Mouse (Mus musculus): ENCODE data around the gene Nr2f2.

The Nr2f2 gene

GRCm38 (mm10) chr7:70365401-70365811, 1.1 kb downstream of the Nr2f2 start:
- peak; percentile 62 for DNase-seq (ENCODE audit: low spot score)

GRCm38 (mm10) chr7:70364798-70365197, 1.7 kb downstream of the Nr2f2 start:
- peak; percentile 81 for DNase-seq (ENCODE audit: low spot score)

GRCm38 (mm10) chr7:70363351-70363750, 3.2 kb downstream of the Nr2f2 start:
- DNase-seq (ENCODE audit: low spot score) = no peak

DNA sequence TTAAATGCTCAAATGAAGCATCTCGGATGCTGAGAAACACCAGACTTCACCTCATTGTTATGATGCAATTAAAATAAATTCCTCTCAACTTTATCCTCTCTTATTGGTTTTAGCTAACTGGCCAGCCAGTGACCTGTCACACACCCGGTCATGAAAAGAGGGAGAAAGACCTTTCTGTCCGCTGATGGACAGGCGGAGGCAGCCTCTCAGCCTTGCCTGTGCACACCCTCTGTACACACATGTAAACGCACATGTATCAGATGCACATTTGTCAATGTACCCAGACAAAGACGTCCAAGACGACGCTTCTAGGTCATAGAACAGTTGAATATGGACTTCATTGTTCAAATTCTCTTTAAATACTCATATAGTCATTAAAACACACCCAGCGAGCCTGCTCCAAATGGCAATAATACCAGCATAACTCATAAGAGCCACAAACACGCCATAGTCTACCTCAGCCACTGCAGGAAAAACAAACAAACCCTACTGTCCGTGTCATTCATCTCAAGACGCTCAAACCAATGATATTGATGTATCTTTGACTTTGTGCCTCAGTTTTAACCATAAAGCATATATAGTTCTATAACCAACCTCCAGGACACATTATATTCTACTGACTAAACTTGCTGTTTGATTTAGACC, 3.9 kb downstream of the Nr2f2 start:
- no peak for DNase-seq (ENCODE audit: low spot score)

DNA sequence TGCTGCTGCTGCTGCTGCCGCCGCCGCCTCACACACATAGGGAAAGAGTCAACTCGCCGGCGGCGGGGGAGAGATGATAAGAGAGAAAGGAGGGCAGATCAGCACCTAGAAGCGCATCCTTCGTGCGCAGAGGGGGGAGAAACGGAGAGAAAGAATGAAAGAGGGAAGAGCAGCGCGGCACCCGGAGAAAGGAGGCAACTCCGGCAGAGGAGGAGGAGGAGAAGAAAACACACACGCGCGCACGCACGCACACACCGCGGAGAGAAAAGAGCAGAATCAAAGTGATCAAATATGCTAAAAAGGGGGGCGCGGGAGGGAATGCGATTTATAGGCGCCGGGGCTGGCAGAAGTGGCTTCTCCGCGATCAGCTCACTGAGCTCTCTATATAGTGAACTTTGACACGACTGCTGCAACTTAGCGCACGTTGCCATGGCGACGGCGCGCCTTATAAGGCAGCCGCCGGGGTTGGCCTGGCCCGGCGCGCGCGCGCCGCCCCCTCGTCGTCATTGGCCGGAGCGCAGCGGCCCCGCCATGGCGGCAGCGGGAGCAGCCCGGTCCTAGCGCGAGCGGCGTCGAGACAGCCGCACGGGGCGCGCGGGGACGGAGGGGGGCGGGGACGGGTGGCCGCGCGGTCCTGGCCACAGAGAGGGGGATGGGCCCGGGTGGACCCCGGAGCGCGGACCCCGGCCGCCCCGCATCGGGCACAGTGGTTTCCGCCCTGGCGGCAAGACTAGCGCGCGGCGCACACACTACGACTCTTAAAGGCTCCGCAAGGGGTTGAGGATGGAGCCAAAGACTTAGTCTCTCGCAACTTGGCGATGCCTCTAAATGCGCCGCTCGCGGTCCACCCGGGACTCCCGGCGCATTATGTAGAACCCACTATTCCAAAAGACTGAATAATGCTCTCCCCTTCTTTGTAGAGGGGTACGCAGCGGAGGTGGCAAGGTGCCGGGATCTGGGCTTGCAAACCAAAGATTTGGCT, 4.9 kb downstream of the Nr2f2 start:
- DNase-seq (ENCODE audit: low spot score) = peak; percentile 93

DNA sequence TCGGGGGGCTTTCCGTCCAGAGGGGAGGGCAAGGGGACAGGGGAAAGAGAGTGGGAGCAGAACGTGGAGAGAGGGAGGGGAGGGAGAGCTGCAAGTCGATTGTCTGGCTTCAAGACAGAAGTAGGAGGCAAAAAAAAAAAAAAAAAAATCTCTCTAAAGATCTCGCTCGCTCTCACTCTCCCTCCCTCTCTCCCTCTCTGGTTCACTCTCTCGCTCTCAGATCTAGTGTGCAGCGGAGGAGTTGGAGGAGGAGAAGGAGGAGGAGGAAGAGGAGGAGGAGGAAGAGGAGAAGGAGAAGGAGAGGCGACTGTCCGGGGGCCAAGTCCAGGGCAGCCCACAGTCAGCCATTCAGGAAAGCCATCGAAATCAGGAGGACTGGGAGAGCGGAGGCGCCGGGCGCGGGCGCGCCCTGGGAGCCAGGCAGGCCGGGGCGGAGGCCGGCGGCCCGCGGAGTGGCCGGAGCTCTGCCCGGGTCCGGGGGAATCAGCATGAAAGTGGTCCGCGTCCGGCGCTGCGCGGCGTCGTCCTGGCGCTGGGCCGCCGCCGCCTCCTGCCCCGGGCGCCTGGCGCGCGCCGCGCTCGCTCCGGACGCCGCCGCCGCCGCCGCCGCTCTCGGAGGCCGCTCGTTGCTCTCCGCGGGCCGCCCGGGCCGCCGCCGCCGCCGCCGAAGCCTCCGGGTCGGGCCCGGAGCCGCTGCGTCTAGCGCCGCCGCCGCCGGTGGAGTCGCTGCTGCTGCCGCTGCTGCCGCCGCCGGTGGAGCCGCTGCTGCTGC, 5.7 kb downstream of the Nr2f2 start:
- DNase-seq (ENCODE audit: low spot score) = peak; percentile 77

DNA sequence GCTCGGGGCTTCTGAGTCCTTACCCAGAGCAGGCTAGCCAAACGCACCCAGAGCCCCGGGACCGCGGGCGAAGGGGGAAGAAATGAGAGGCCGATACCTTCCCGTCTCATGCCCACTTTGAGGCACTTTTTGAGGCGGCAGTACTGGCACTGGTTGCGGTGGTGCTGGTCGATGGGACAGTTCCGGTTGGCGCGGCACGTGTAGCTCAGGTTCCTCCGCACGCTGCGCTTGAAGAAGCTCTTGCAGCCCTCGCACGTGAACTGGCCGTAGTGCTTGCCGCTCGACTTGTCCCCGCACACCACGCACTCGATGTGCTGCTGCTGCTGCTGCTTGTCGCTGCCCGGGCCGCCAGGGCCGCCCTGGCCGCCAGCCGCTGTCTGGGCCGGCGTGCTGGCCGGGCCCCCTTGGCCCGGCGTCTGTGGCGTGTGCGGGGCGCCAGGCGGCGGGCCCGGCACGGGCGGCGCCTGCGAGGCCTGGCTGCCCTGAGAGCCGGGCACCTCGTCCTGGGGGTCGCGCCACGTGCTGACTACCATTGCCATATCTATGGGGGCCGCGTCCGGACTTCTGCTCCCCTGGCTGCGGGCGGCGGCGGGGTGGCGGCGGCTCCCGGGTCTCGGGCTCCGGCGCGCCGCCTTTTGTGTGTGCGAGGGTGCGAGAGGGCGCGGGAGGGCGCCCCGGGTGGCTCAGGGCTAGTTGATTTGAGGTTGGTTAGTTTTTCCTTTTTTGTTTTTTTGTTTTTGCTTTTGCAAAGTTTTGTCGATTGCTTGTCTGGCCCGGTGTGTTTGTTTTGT, 6.5 kb downstream of the Nr2f2 start:
- DNase-seq (ENCODE audit: low spot score) = peak; percentile 61

GRCm38 (mm10) chr7:70358848-70359591, 7.5 kb downstream of the Nr2f2 start:
- DNase-seq (ENCODE audit: low spot score) = peak; percentile 77

DNA sequence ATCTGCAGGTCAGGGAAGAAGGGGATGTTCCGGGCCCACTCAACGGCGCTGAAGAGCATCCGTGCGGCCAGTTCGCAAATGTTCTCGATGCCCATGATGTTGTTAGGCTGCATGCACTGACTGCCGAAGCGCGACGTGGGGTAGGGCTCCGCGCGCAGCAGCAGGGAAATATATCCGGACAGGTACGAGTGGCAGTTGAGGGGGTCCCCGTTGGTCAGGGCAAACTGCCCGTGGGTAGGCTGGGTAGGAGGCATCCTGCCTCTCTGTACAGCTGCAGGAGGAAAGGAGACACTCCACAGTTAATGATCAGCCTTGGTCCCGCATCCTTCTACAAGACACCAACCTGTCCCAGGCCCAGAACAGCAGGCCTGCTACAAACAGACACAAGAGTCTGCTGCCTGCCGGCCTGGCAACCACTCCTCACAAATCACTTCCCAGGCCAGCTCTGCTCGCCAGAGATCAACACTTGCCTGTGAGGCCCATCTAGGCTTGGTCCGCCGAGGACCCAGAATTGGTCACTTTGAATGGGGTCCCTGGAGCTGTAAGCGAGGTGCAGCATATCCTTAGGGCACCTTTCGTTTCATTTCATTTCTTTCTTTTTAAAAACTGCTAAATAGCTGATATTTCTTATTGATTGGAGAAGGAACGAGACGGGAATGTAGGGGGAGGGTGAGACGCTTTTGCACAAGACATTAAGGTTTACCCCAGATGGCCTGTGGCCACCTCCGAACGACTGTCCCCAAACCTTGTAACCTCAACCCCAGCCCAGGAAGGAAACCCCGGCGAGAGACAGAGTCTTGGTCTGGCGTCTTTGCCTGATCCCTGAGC, 8.3 kb downstream of the Nr2f2 start:
- DNase-seq (ENCODE audit: low spot score) = peak; percentile 72

- DNase-seq (ENCODE audit: low spot score) = peak; percentile 23
Measured at GRCm38 (mm10) chr7:70357516-70358019, 9.0 kb downstream of the Nr2f2 start.

- peak; percentile 65 for DNase-seq (ENCODE audit: low spot score)
Measured at GRCm38 (mm10) chr7:70356691-70357515, 9.6 kb downstream of the Nr2f2 start.

DNA sequence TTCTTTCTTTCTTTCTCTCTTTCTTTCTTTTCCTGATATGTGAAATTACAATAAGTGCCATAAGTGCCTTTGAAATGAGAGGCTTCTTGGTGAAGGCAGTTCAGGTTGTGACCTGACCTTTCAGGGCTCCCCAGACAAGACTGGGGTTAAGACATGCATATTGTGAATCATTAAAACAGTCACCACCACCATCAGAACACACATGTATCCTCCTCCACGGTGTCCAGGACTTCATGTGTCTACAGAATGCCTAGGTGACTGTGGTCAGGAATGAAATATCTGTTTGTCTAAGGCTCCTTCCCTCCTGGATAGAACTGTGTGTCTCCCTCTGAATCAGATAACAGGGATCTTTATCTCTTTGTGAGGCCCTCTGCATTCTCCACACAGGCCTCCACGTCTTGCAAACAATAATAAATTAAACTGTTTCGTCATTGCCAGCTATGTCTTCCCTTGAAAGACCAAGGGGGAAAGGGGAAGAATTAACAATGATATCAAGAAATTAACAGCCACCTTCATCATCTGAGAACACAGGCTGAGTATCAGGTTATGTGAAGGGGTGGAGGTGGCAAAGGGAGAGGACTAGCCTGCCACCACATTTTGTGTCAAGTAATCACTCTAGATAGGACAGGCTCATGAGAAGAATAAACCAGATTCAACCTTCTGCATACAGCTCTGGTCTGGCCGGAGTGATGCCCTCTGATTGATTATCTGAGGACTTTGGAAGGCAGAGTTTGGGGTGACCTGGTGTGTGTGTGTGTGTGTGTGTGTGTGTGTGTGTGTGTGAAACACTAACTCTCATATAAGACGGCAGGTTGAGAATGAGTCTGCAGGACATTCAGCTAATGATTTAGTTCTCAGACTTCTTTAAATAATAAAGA, 10.6 kb downstream of the Nr2f2 start:
- peak; percentile 26 for DNase-seq (ENCODE audit: low spot score)

DNA sequence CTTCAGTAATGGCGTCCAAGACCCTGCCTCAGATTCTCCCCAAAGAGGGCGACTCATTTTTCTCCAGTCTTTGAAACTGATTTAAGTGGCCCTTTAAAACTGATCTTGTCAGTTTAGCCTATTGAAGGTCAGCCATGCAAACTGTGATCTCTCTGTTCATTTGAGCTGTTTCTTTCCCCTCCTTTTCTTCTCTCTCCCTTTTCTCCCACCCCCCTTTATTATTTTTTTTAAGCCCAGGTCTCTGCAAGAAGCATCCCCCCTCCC, 11.2 kb downstream of the Nr2f2 start:
- DNase-seq (ENCODE audit: low spot score) = no peak

GRCm38 (mm10) chr7:70354606-70355356, 11.8 kb downstream of the Nr2f2 start:
- DNase-seq (ENCODE audit: low spot score) = no peak

- no peak for DNase-seq (ENCODE audit: low spot score)
Measured at GRCm38 (mm10) chr7:70353151-70353550, 13.4 kb downstream of the Nr2f2 start.

- DNase-seq (ENCODE audit: low spot score) = peak; percentile 28
Measured at GRCm38 (mm10) chr7:70352617-70353016, 13.9 kb downstream of the Nr2f2 start.

- DNase-seq (ENCODE audit: low spot score) = peak; percentile 35
Measured at GRCm38 (mm10) chr7:70351981-70352560, 14.5 kb downstream of the Nr2f2 start.

All from adipocyte (in vitro differentiated cells).